Mouse (Mus musculus): ENCODE measurements at regions not wholly inside any gene's neighbourhood (a gene's known extent, or its start where the extent isn't known, plus 50 kb on each side); places are given as distances from the start of the nearest gene placed in this dataset.

- no peak overlapping the region for H3K4me3 ChIP-seq (ENCODE audit: low read depth, low read length)
- no peaks in the 10 kb centered on the region for H3K4me1 ChIP-seq (ENCODE audit: control insufficient read depth, insufficient read depth, low read length)
- no peaks in the 10 kb centered on the region for H3K9me3 ChIP-seq (replicated peaks; ENCODE audit: control insufficient read depth, insufficient read depth, low read length, poor library complexity, severe bottlenecking)
- no peak for TF ChIP-seq EP300 (IDR thresholded peaks at IDR 0.05; ENCODE audit: insufficient read depth, low read depth, low read length)
- no peak for TF ChIP-seq CTCF (IDR thresholded peaks at IDR 0.05; ENCODE audit: low read depth, low read length)
- TF ChIP-seq POLR2A (IDR thresholded peaks at IDR 0.05; ENCODE audit: insufficient read depth, low read length) = no peak
- H3K27ac ChIP-seq (ENCODE audit: insufficient read depth, low read length) = no peak overlapping the region
- H3K36me3 ChIP-seq (ENCODE audit: control insufficient read depth, insufficient read depth, low read length, poor library complexity, severe bottlenecking) = no peaks in the 10 kb centered on the region
- no peak overlapping the region for H3K9ac ChIP-seq (ENCODE audit: low read depth, poor library complexity, severe bottlenecking)
- H3K27me3 ChIP-seq (ENCODE audit: control insufficient read depth, insufficient read depth, low read length, poor library complexity, severe bottlenecking) = no peaks in the 10 kb centered on the region; the same call in 1 of the 2 replicates
These were observed 55.3 kb upstream of the D16Ertd472e start for GRCm38 (mm10) chr16:78631797-78632196.

- no peaks in the 10 kb centered on the region; the same call in 1 of the 2 replicates for H3K27me3 ChIP-seq (ENCODE audit: control insufficient read depth, insufficient read depth, low read length, poor library complexity, severe bottlenecking)
- H3K27ac ChIP-seq (ENCODE audit: insufficient read depth, low read length) = no peak overlapping the region
- no peaks in the 10 kb centered on the region for H3K9me3 ChIP-seq (replicated peaks; ENCODE audit: control insufficient read depth, insufficient read depth, low read length, poor library complexity, severe bottlenecking)
- no peaks in the 10 kb centered on the region for H3K4me1 ChIP-seq (ENCODE audit: control insufficient read depth, insufficient read depth, low read length)
- TF ChIP-seq EP300 (IDR thresholded peaks at IDR 0.05; ENCODE audit: insufficient read depth, low read depth, low read length) = no peak
- TF ChIP-seq POLR2A (IDR thresholded peaks at IDR 0.05; ENCODE audit: insufficient read depth, low read length) = no peak
- TF ChIP-seq CTCF (IDR thresholded peaks at IDR 0.05; ENCODE audit: low read depth, low read length) = no peak
- H3K9ac ChIP-seq (ENCODE audit: low read depth, poor library complexity, severe bottlenecking) = no peak overlapping the region
- no peaks in the 10 kb centered on the region for H3K36me3 ChIP-seq (ENCODE audit: control insufficient read depth, insufficient read depth, low read length, poor library complexity, severe bottlenecking)
- H3K4me3 ChIP-seq (ENCODE audit: low read depth, low read length) = no peak overlapping the region
These were observed 50.3 kb upstream of the D16Ertd472e start for GRCm38 (mm10) chr16:78626803-78627202.

Measured in ES-Bruce4 (cell line).